Mouse (Mus musculus) cortical plate, adult 2 months (tissue): ENCODE data around the gene 9630041A04Rik. TPM values are rescaled to one million over a fixed set of nuclear protein-coding genes. Genes with fewer than 3 reads are reported as not detected.

Source experiments
- H3K27ac ChIP-seq: fragments of 200-500 bp; 2 replicates; pipeline ENCODE4 v1.5.1; 2012; ENCODE audit warnings: low read length, control low read depth, inconsistent platforms; ENCODE audit not compliant: insufficient read depth
- H3K4me1 ChIP-seq: fragments of 200-500 bp; 2 replicates; pipeline ENCODE4 v1.6.1; 2011; ENCODE audit warnings: low read length; ENCODE audit not compliant: control insufficient read depth, insufficient read depth
- H3K4me3 ChIP-seq: fragments of 200-500 bp; 2 replicates; pipeline ENCODE4 v1.5.1; 2011; ENCODE audit warnings: mild to moderate bottlenecking, low read length, control low read depth; ENCODE audit not compliant: insufficient read depth
- CTCF ChIP-seq: fragments of 200-500 bp; IDR thresholded peaks from 2 replicates; pipeline ENCODE4 v1.5.1; 2011; ENCODE audit warnings: mild to moderate bottlenecking, control low read depth, low read length; ENCODE audit not compliant: insufficient read depth; ENCODE audit errors: extremely low read depth
- POLR2A ChIP-seq: fragments of 200-500 bp; IDR thresholded peaks from 2 replicates; pipeline ENCODE4 v1.6.1; 2011; ENCODE audit warnings: mild to moderate bottlenecking, low read length, control low read depth; ENCODE audit not compliant: insufficient read depth; ENCODE audit errors: extremely low read depth
- polyA plus RNA-seq: library from polyadenylated mRNA; depleted of rRNA; stranded (reverse); fragments of >200 nt; gene quantifications from 2 replicates; pipeline ENCODE4 v1.2.3, GENCODE M21; 2012; rRNA removed

The 9630041A04Rik gene
- 0.11 TPM in 1 of 2 replicates, not detected in the other for polyA plus RNA-seq

DNA sequence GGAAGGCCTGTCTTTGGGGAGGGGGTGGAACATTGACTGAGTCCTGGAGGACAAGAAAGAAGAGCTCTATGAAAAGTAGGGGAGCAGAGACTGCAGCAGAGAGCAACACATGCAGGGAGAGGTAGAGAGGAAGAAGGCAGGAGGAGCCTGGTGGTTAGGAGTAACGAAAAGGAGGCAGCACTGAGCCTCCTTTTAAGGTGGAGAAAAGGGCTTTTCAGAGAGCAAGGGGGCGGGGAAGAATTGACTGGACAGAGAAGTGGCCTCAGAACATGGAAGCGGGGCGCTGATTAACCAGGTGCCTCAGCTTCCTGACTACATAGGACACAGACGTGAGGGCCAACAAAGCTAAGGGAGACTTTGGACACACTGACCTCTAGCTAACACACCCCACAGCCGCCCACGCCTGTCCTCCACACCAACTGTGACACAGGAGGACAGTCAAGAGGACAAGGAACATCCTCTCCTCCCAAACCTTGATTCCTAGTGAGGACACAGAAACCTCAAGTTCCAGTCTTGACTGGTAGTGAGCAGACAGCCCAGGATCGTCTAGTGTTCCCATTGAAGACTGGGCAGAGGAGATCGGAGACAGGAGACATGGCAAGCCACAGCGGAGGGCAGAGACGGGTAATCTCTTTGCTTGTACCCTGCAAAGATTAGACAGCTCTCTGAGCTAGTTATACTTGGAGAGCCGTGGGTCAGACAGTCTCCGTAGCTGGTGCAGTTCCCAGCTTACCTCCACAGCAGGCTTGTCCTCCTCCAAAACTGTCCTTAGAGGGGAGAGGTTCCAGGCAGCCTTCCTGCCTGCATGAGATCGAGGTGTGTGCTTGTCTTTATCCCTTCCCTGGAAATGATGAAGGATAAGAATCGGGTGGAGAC is at the start of gene 9630041A04Rik:
9630041A04Rik (plus strand) TSS at position 246 of the 876 bp plus-strand sequence.
- no peak within 1 kb of the TSS for H3K4me3 ChIP-seq
- TF ChIP-seq POLR2A (no peak), CTCF (no peak)
- H3K27ac ChIP-seq: no peak within 1 kb of the TSS
- H3K4me1 ChIP-seq: no peaks in the 10 kb centered on the region

DNA sequence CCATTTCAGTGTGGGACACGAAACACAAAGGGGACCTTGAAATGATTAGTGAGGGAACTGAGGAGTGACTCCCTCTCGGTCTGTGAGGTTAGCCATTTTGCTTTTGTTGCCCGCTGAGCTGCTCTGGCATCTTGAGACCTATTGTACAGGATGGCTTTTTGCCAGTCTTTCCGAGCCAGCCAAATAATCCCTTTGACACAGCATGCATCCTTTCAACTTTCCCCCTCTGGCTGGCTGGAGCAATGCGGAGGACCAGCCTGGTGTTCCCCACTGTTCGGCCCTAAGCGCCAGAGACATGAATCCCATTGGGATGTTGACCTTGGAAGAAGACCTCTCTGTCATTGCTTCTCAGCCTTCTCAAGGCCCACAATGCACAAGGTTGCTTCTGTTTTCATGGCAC is 37.7 kb upstream of the 9630041A04Rik start:
- H3K4me1 ChIP-seq: no peaks in the 10 kb centered on the region
- no peak overlapping the region for H3K4me3 ChIP-seq
- H3K27ac ChIP-seq: no peak overlapping the region
- TF ChIP-seq CTCF: no peak
- no peak for TF ChIP-seq POLR2A

DNA sequence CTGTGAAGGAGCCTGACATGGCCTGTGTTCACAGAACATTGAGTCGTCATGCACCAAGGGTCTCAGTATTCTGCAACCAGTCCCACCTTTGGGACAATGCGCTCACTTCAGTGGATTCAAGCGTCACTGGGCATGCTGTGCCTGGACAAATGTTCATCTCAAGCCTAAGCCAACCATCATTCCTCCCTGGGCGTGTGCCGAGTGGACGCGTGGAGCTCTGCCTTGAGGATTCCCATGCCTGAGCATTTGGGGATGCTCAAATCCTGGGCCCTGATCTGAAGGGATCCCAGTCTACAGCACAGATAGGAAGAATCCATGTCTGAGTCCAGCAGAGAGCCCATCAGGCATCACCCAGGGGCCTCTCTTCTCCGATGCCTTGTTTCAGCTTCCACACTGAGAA is 36.0 kb upstream of the 9630041A04Rik start:
- Histone ChIP-seq H3K4me1 (no peaks in the 10 kb centered on the region), H3K27ac (no peak overlapping the region), H3K4me3 (no peak overlapping the region)
- TF ChIP-seq POLR2A: no peak
- TF ChIP-seq CTCF: no peak

DNA sequence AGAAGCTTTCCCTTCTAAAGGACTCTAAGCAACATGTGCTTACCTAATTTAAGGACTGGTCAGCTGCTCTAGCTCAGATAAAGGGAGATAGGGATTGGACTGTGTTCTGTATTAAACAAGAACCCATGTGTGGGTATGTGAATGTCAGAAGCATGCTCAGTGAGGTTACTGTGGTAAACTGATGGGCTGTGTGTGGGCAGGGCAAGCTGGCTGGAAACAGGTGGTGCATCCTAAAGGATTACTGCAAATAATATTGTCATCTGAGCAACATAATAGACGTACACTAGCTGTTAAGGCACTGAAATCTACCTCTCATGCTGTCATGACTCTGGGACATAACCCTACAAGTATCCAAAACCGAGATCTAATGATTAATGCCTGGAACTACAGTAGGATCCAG is 28.0 kb upstream of the 9630041A04Rik start:
- Histone ChIP-seq H3K4me3 (no peak overlapping the region), H3K4me1 (no peaks in the 10 kb centered on the region), H3K27ac (no peak overlapping the region)
- TF ChIP-seq POLR2A (no peak), CTCF (no peak)

DNA sequence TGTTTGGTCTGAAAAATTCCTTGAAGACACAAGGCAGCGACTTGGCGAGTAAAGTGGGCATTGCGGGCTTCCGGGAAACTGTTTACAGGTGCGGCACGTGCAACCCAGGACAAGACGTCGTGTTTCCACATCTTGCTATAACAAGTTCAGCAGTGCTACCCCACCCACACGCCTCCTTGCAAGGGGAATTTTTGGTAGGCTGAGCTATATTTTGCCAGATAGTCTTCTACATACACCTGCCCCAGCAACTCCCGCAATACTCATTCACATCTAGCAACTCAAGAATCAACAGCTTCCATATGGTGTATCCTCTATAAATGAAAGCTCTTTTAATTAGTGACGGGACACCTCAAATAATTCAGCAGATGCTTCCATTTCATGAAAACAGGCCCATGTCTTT is 20.5 kb upstream of the 9630041A04Rik start:
- H3K27ac ChIP-seq: no peak overlapping the region
- no peak for TF ChIP-seq CTCF
- TF ChIP-seq POLR2A: no peak

DNA sequence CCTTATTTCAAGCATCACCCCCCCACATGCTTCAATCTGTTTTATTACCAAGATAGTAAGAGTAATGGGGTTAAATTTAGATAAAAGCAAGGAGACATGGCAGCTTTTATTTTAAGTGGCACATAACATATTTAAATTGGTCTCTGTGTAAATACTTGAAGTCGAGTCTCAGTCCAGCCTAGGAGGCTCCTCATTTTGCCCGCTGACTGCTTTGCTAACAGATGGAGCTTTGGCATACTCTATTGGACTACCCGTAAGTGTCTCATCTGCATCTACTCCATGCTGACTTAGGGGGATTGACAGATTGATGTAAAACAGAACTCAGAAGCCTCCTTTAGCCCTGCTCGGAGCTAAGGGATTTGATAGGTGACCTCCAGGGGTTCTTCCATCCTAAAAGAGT is 17.7 kb upstream of the 9630041A04Rik start:
- Histone ChIP-seq H3K27ac (no peak overlapping the region), H3K4me3 (no peak overlapping the region), H3K4me1 (peaks cover 2% of the 10 kb centered on the region; the same call in 1 of the 2 replicates)
- TF ChIP-seq POLR2A: no peak
- TF ChIP-seq CTCF: no peak

More for the DNA sequence above, 20.5 kb upstream of the 9630041A04Rik start:
- Histone ChIP-seq H3K4me1 (peaks cover 2% of the 10 kb centered on the region; the same call in 1 of the 2 replicates), H3K4me3 (no peak overlapping the region)

DNA sequence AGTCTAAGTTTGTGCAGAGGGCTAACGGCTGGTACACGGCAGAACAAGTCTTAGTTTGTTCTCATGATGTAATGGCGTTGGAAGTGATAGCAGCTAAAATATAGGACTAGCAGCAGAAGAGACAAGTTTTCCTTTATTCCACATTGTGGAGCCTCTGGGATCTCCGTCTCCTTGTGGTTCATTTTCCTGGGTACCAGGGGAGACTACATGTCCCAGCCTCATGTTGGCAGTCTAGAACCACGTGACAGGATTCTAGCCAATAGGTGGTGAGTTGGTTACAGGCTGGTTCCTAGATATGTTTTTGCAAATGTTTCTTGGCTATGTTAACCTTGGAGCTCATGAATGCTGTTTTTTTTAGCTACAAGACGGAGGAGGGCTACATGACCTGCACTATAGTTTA is 15.9 kb upstream of the 9630041A04Rik start:
- Histone ChIP-seq H3K4me3 (no peak overlapping the region), H3K27ac (no peak overlapping the region), H3K4me1 (peaks cover 2% of the 10 kb centered on the region; the same call in 1 of the 2 replicates)
- no peak for TF ChIP-seq POLR2A
- TF ChIP-seq CTCF: no peak

DNA sequence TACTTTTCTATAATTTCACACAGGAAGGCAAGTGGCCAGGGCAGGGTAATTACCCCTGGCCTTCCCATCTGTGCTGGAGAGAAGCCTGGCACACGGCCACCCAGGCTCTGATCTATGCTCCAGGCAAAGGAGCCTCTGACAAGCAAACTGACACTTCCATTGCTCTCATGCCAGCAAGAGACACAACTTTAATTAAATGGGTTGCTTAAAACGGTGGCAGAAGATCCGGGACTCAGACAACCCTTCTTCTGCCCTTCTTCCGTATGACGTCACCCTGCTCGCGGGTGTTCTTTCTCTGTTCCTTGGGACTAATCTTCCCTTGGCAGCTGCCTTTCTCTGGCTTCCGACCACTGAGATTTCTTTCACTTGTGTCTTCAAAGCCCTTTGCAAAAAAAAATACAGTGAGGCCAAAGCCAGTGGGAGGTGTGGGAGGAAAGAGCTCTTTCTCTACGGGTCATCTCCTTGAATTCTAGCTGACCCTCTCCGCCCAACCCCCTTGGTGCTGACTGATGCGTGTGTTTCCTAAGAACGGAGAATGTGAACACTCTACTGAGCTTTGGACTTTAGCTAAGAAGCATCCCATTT is 932 bp downstream of the 9630041A04Rik start:
- Histone ChIP-seq H3K4me3 (no peak overlapping the region), H3K27ac (no peak overlapping the region), H3K4me1 (no peaks in the 10 kb centered on the region)
- no peak for TF ChIP-seq CTCF
- no peak for TF ChIP-seq POLR2A

DNA sequence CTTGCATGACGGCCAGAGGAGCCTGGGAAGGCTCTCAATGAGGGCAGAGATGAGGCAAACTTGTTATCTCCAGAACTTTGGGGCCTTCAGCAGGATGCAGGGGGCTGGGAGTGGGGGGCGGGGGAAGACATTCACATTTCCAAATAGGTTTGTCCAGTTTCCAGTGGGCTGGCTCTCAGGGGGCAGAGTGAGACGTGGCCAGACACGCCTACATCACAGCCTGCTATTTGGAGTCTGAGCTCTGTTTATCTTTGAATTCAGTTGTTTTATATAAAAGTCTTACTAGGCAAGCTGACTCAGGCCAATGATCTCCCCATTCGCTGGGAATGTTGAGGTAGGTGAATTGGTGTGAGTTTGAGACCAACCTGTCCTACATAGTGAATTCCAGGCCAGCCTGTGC is 1.5 kb downstream of the 9630041A04Rik start:
- H3K4me3 ChIP-seq: no peak overlapping the region
- no peak overlapping the region for H3K27ac ChIP-seq
- H3K4me1 ChIP-seq: no peaks in the 10 kb centered on the region
- TF ChIP-seq POLR2A: no peak
- TF ChIP-seq CTCF: no peak

DNA sequence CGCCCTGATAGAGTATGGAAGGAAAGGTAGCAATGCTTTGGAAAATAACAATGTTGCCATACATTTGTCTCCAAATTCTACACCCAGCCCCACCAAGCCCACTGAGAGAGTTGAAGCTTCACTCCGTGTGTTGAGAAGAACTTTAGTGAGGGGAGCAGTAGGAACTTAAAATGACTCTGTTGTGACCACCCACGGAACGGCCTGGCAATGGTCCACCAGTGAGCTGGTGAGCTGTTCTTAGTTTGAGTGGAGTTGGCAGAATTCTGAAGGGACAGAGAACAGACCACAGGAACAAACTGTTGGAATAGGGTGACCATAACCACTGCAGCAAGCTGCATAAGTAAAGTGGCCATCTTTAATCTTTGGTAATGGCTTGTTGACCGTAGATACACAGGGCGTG is 7.0 kb downstream of the 9630041A04Rik start:
- Histone ChIP-seq H3K4me1 (no peaks in the 10 kb centered on the region), H3K4me3 (no peak overlapping the region), H3K27ac (no peak overlapping the region)
- no peak for TF ChIP-seq CTCF

DNA sequence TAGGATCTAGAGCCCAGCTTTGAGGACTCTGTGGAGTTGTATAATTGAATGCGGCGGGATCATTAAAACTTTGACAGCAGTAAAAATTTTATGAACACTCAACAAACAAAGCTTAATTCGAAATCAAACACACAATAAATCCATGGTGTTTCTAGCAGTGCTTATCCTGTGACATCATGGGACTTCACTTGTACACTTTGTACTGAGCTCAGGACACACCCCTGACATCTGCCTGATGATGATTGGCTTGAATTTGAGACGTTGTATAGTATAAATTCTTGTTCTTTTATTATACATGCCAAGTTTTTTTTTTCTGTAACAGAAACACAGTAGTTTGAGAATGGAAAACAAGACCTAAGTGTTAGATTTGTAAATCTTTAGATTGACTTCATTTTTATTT is 8.4 kb downstream of the 9630041A04Rik start:
- no peaks in the 10 kb centered on the region for H3K4me1 ChIP-seq
- no peak overlapping the region for H3K4me3 ChIP-seq
- H3K27ac ChIP-seq: no peak overlapping the region
- TF ChIP-seq CTCF (no peak), POLR2A (no peak)
